Mouse (Mus musculus) testis, postnatal 14 days (tissue): ENCODE results near the gene Chek2.
"Not testable (repeated sequence)": the region's sequence is repeated elsewhere in the genome, so short reads cannot be mapped to it uniquely, and the experiment has no call there.

ENCODE experiments used
- DNase-seq: peaks from one replicate; pipeline ENCODE4 v3.0.0; 2021; ENCODE audit warnings: low spot score

Chek2 gene

DNA sequence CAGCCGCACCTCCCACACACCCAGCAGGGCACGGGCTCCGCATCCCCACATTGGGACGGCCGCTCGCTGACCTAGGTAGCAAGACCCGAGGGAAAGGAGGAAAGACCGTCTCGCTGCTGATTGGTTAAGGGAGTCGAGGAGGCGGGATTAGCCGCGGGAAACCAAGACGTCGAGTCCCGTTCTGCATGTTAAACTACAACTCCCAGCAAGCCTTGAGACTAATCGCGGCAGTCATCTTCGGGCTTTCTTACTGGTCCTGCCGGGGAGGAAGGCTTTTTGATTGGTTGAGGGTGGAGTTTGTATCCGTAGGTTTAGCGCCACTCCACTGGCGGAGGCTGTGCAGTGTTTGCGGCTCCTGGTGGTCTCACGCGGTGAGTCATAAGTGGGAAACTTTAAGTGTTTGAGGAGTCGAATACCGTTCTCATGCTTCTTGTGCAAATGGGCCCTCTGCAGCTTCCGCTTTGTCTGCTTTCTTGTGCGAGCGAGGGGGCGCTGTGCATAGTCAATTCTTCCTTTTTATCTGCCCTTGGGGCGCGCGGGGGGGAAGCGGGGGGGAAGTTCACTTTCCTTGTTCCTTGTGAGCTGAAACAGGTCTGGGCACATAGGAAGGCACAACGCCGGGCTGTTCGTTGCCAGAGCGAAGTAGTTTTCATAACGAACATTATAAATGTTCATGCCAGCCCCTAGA, at the start of gene Chek2, which contains the start of gene Hscb:
Gene Chek2 (plus strand): TSS at position 302 of the 688 bp plus-strand sequence.
Gene Hscb (minus strand): TSS at position 100 of the 688 bp plus-strand sequence.
- peak; percentile 99 for DNase-seq

DNA sequence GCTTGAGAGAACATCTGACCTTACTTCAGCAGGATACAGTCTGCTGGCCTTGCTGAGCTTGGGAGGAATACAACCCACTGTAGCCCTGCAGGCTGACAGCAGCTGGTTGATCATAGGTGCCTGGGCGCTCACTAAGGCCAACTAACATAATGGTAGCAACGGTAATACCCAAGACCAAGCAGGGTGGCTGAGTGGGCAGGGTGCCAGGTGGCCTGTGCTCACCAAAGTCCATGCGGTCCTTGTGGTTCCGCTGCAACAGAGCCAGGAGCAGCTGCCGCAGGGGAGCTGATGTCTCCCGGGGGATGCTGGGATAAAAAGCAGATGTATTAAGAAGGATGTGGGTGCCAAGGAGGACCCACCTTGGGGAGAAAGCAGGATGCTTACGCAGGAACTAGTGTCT, 45.4 kb upstream of the Chek2 start:
- no peak for DNase-seq

DNA sequence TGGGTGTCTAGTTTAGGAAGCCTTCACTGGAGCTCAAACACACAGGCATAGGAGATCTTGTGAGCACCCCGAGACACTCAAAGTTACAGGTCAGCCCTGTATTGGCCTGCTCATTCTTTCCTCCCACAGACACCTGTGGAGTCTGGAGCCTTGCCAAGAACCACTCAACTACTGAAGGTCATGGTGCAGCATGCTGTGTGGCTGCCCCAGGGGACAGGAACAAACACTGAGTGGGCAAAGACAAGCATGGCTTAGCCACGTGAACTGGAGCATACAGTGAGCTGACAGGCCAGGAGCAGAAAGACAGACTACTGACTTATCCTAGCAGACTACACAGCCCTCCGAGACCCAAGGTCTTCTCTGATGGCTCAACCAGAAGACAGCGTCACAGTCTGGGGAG, 42.1 kb upstream of the Chek2 start:
- no peak for DNase-seq

DNA sequence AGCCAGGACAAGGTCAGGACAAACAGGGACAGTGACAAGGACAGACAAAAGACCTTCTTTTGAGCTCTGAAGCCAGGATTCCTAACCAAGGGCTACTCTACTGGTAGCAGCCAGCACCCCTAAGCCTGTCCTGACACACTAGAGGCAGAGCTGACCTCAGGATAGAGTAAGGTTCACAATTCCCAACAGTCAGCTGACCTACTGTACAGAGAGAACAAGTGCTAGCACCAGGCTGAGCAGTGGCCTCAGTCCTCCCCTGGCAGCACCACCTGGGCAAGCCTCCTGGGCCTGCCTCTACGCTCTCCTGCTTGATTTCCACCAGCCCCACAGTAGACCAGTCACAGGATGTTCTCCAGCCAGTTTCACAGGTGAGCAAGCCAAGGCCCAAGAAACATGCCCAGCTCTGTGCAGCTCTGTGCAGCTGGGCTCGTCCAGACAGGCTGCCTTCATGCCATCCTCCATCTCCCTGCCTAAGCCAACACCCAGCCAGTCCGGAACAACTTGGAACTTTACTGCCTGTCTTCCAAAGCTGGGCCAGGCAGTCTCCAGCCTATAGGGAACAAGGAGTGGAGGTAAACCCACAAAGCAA, 38.6 kb upstream of the Chek2 start:
- no peak for DNase-seq

DNA sequence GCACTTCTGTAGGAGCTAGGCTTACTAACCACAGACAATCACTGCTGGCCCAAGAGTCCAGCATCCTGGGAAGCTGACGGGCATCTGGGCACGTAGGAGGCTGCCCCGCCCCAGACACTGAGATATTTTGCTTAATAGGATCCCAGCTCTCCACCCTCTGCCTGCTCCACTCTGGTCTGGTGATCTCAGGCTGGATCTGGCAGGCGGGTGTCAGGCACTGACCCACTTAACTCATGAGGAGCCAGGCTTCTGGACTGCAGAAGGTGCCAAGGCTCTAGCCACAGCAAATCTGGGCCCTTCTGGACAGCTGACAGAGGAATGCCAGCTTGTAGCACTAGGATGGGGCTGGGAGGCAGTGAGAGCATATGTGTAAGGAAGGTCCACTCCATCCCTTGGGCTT, 37.6 kb upstream of the Chek2 start:
- no peak for DNase-seq

DNA sequence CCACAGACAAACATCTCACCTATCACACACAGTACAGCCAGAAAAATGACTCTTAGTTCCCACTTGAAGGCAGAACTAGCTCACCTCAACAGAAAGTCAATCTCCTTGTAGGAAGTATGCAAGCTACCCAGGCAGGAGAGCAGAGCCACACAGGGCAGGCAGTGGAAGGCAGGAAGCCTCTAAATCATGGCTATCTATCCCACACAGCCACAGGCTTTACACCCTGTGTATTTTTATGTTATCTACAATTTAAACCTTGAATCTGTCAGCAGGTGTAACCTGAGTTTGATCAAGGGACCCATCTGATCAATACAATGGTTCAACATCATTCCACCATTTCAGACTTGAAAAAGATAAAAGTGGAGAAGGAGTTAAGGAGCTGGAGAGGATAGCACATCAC, 37.0 kb upstream of the Chek2 start:
- no peak for DNase-seq

DNA sequence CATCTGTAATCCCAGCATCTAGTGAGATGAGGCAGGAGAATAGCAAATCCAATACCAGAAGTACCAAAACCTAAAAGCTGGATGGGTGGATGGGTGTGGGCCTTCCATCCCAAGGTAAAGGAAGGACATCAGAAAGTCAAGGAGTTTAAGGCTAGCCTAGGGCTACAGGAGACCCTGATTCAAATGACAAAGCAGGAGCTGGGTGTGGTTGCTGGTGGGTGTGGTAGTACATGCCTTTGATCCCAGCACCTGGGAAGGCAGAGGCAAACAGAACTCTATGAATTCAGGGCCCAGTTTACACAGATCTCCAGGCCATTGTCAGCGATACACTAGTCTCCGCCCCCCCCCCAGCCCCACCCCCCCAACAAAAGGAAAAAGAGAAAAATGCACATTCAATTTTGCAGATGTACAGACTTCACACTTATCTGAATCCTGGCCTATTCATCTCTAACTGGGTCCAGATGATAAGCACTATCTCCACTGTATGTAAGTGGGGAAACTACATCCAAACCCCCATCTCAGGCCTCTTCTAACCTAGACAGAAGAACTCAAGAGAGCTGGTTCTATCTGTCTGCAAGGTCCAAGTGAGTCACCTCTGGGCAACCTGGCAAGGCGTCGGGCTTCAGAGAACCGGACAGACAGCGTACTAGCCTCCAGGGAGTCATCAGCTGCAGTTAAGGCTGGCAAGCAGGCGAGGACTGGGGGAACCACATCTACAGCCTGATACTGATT, 35.6 kb upstream of the Chek2 start:
- DNase-seq = no peak

DNA sequence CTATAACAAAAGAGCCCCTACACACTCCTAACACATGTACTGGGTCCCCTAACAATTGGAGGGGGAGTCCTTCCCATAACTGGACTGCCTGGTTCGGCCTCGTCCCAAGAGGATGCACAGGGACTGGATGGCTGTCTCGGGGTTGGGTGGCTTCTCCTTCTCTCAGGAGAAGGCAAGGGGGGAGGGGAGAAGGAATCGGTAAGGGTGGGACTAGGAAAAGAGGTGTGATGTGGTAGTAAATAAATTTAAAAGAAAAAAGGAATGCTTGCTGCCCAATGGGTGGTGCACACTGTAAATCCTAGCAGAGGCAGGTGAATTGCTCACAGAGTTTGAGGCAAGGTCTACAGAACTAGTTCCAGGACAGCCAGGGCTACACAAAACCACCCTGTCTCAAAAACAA, 33.6 kb upstream of the Chek2 start:
- DNase-seq = no peak

DNA sequence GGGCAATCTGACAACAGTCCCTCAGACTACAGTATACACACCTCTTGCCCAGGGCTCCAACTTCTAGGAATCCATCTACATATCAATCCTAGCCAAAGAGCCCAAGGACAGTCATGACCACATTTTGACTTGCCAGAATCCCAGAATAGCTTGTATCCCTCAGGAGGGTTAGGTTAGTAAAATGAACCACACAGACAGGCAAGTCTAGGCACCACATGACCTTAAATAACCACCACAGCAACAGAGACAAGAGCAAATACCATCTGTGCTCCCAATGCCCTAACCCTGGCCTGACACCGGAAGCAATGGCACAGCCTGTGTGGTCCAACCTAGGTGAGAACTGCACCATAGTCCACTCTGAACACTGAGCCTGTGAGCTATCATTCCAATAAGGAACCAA, 33.1 kb upstream of the Chek2 start:
- no peak for DNase-seq

DNA sequence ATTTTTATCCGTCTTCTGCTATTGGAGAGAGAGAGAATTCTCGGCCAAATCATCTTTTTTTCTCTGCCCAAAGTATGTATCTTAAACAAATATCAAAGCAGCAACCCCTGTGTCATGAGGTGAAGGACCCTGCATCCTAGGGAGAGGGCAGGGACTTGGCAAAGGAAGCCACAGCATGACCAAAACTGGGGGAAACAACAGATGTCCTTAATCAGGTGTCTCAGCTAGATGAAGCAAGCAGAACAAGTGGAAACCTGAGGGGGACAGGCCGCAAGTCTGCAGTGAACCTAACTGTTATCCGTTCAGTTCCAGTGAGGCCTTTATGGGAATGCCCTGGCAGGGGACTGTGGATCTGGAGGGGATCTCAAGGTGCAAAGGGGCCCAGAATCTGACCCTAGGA, 32.3 kb upstream of the Chek2 start:
- DNase-seq = no peak

DNA sequence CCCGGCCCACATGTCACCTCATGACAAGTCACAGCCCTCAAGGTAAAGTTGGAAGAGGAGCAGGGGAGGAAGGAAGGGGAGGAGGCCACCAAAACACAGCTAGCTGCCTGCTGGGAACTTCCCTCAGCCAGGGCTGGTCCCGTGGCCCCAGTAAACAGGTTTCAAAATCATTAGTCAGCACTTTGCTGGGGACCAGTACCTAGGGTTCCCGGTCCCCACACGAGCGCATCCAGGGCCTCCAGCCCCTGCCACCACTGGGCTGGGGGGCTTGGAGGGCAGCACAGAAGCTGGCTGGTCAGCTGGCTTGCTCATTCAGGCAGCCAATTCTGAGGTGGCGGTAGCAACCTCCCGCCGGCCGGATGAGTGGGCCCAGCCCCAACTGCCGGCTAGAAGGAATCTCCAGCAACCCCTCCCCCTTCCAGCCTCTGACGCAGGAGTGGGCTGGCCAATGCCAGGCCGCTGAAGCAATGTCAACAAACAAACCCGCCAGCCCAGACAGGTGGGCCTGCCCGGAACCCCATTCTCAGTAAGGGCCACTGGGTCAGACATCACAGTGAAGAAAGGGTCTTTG, 31.6 kb upstream of the Chek2 start:
- DNase-seq = peak; percentile 72

DNA sequence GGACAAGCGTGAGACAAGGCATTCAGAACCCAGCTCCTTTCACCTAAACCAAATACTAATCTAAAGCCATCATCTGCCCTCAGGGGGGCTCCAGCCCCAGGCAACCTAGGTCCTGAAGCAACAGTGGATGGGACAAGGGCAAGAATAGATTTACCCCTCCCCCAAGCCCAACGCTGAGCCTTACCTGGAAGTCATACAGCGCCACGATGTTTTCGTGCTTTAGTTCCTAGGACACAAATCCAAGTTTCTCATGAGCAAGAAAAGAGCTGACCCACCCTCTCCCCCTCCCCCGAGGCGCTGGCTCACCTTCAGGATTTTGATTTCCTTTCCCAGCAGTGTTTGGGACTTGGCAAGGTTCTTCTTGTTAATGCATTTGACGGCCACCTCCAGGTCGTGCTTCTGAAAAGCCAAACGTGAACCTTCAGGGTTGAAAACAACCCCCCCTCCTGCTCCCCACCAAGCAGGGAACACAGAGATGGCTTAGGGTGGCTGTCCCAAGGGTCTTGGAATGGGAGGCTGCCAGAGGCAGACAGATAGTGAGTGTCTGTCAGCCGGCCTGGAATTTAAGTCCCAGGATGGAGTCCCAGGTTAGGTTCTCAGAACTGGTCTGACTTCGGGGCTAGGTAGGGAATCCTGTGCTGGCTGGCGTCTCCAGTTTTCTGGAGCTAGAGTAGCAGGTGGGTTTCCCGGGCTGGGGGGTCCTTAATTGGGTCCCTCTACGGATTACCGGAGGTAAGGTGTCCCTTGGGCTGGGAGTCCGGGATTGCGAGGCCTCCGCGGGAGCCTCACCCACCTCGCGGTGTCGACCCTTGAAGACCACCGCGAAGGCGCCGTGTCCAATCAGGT, 30.7 kb upstream of the Chek2 start:
- peak; percentile 53 for DNase-seq

DNA sequence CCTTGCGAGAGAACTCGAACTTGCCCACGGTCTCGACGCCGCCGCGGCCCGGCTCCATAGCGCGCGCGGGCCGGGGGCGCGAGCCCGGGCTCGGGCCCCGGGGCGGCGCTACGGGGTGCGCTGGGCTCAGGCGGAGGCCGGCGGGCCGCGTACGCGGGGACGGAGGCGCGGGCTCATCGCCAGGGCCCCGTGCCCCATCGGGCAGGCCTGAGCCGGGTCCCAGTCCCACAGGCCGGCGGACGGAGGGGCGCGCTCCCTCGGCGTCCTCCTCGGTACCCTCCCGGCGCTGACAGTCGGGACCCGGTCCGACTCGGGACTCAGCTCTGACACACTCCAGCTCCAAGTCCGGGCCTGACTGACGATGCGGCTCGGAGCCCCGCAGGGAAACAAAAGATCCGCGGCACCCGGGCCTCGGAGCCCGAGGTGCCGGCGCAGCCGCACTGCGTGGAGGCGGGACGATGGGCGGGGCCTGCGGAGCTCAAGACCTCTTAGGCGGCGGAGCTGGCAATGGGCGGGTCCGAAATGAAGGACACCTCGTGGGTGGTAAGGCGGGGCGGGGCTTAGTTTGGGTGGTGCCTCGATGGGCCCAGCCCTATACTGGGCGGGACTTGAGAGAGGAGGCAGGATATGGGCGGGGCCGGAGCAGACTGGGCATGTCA, 30.0 kb upstream of the Chek2 start, which contains the start of gene Ulk1:
Gene Ulk1 (minus strand): TSS at position 431 of the 659 bp plus-strand sequence.
- peak; percentile 100 for DNase-seq

DNA sequence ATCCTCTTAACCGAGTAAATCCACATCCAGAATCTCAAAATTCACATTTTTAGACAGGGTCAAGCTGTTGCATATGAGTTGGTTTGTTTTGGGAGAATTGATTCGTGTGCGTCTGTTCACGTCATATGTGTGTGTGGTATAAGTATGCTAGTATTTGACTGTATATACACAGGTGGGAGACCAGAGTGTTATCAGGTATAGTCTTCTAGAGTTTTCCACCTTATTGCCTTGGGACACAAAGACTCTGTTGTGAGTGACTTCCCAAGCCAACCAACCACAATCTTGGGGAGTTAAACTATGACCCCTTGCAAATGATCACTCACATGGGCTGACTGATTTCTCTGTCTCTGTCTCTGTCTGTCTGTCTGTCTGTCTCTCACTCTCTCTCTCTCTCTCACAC, 15.4 kb upstream of the Chek2 start:
- no peak for DNase-seq

DNA sequence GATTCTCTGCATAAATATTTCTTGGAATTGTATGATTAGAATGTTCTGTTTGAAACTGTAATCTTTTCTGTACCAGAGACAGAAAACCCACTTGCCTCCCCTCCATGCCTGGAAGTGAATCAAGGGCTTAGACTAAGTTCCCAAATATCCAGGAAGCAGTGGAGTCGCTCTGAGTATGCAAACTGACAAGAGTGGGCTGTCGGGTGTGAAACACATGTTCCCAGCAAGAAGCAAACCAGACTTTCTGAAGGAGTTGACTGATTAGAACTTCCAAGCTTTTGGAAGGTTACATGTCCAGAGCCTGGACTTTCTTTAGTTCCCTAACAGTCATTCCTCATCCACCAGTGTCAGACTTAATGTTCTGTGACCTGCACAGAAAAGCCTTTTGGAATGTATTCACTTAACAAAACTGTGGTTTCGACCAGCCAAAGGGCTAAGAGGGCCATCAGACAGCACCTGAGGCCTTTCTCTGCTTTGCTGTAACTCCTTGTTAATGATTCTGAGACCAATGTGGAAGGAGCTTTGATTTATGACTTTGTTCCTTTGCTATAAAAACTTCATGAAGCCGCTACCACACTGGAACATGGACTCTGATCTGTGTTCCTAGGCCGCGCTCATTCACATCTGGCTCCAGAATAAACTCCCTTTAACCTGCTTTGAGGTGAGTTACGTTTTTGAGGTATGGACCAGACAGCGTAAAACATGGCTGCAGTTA, 12.8 kb upstream of the Chek2 start:
- DNase-seq = no peak

DNA sequence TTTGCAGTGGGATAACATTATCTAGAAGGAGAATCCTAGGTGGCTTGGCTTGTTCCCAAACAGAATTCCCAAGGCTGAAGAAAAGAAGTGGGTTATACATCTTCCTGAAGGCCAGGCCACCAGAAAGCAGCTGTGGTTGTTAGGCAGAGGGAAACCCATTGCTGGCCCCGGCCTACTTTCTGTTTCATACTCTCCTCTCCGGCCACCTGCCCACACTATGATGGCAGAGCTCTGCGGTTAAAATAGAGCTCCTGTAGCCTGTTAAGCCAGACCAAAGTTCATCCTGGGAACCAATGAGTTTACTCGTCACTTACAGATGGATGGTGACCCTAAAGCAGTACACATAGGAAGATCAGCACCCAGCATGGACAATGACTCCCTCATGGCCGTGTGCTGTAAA, 12.2 kb upstream of the Chek2 start:
- DNase-seq = no peak

DNA sequence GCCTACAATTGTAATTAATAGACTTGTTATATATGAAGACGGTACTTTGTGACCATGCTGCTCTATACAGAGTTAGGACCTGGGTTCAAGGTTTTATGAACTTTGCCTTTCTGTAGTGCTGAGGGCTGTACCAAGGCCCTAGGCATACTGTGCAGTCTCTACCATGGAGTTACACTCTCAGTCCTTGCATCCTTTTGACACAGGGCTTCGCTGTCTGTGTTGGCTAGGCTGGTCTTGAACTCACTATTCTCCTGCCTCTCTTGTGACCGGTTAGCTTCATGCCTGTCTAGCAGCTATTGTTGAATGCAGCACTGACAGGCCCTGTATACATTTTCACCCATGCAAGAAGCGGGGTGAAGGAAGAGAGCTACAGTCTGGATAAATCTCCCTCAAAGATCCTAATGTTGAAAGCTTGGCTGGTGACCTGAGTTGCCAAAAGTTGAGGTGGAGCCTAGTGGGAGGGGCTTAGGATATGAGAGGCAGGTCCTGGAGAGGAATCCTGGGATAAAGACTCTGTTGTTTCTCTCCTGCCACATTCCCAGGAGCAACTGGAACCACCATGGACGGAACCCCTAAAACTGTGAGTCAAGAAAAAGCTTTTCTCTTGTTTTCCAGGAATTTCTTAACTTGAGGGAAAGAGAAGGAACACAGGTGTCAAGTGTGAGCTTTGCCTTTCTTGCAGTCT, 8.6 kb upstream of the Chek2 start:
- DNase-seq = no peak

DNA sequence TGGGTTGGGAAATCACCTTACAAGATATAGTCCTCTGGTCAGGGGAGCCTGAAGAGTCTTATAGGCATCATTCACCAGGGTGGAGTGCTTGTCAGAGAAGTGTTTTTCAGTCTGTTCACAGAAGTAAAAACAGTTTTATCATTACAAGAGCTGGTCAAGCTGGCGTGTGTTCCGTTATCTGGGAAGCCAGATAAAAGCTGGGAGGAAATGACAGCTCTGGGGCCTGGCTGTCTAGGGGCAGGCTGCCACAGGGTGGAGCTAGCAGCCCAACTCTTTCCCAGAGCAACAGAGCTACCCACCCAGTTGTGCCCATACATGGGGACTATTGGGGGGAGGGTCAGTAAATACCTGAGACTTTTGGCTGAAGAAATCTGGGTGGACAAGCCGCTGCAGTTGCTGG, 3.8 kb upstream of the Chek2 start:
- peak; percentile 30 for DNase-seq

DNA sequence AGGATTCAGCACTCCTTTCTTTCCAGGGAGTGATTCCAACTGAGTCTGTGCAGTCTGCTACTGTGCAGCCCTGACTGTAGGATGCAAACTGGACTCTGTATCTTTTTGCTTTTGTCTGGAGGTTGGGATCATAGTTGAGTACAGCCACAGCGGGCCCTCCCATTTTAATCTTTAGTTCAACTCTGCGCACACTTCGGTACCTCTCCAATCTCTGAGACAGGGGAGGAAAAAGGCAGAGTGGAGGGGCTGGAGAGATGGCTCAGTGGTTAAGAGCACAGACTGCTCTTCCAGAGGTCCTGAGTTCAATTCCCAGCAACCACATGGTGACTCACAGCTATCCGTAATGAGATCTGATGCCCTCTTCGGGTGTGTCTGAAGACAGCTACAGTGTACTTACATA, 1.8 kb upstream of the Chek2 start:
- not testable (repeated sequence) for DNase-seq

DNA sequence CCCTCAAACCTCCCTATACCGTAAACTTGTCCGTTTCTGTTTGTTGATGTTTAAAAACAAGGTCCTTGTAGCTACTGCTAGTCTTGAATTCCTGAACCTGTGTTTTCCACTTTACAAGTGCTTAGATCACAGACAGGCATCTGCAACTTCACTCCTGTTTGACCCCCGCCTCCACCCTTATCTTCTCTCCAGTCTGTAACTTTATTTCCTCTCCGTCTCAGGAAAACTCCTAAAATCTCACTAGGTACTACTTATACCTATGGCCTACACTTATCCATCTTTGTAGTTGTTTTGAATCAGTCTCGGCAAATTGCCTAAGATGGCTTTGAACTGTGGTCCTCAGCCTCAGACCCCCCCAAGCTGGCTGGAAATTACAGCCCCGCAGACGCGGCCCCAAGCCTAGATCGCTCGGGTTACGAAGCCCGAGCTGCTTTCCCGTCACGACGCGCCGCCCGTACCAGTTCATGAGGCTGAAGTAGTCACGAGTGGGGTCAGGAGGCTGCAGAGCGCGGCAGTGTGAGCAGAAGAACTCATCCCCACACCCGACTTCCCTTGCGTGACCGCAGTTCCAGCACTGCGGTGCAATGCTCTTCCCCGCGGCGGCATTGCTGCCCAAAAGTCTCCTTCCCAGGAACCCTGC, 621 bp upstream of the Chek2 start:
- DNase-seq = no peak
